Mouse (Mus musculus): ENCODE data around the gene Zbtb45. TPM values are rescaled to one million over a fixed set of nuclear protein-coding genes. Genes with fewer than 3 reads are reported as not detected.

The Zbtb45 gene
- total RNA-seq, 2 experiments from 2014 or later, result 3.2 to 4.0 TPM

- DNase-seq (ENCODE audit: low spot score), result peak; percentile 96
Measured at GRCm38 (mm10) chr7:13034148-13034977, 24.5 kb upstream of the Zbtb45 start, which contains the start of gene Chmp2a. Gene Chmp2a (minus strand): TSS chr7:13034807.

- DNase-seq (ENCODE audit: low spot score), result no peak
Measured at GRCm38 (mm10) chr7:13033451-13034147, 23.8 kb upstream of the Zbtb45 start.

- DNase-seq (ENCODE audit: low spot score), result no peak
Measured at GRCm38 (mm10) chr7:13032541-13032940, 22.7 kb upstream of the Zbtb45 start.

- no peak for DNase-seq (ENCODE audit: low spot score)
Measured at GRCm38 (mm10) chr7:13031983-13032382, 22.1 kb upstream of the Zbtb45 start.

GRCm38 (mm10) chr7:13031069-13031468, 21.2 kb upstream of the Zbtb45 start:
- DNase-seq (ENCODE audit: low spot score), result no peak

GRCm38 (mm10) chr7:13028986-13029385, 19.2 kb upstream of the Zbtb45 start:
- DNase-seq (ENCODE audit: low spot score), result no peak

- no peak for DNase-seq (ENCODE audit: low spot score)
Measured at GRCm38 (mm10) chr7:13025511-13026112, 15.8 kb upstream of the Zbtb45 start.

- DNase-seq (ENCODE audit: low spot score), result peak; percentile 52
Measured at GRCm38 (mm10) chr7:13024805-13025204, 15.0 kb upstream of the Zbtb45 start.

GRCm38 (mm10) chr7:13023928-13024731, 14.3 kb upstream of the Zbtb45 start:
- peak; percentile 92 for DNase-seq (ENCODE audit: low spot score)

GRCm38 (mm10) chr7:13022773-13023535, 13.1 kb upstream of the Zbtb45 start:
- DNase-seq (ENCODE audit: low spot score), result peak; percentile 40

- no peak for DNase-seq (ENCODE audit: low spot score)
Measured at GRCm38 (mm10) chr7:13015217-13015616, 5.4 kb upstream of the Zbtb45 start.

- DNase-seq (ENCODE audit: low spot score), result no peak
Measured at GRCm38 (mm10) chr7:13014275-13014839, 4.5 kb upstream of the Zbtb45 start.

- DNase-seq (ENCODE audit: low spot score), result no peak
Measured at GRCm38 (mm10) chr7:13013671-13014070, 3.8 kb upstream of the Zbtb45 start.

- DNase-seq (ENCODE audit: low spot score), result peak; percentile 93
Measured at GRCm38 (mm10) chr7:13009143-13010004, 460 bp downstream of the Zbtb45 start.

GRCm38 (mm10) chr7:13007341-13008092, 2.3 kb downstream of the Zbtb45 start:
- no peak for DNase-seq (ENCODE audit: low spot score)

GRCm38 (mm10) chr7:13006531-13006930, 3.3 kb downstream of the Zbtb45 start:
- DNase-seq (ENCODE audit: low spot score), result no peak

GRCm38 (mm10) chr7:13006011-13006410, 3.8 kb downstream of the Zbtb45 start:
- DNase-seq (ENCODE audit: low spot score), result no peak

GRCm38 (mm10) chr7:13003380-13003779, 6.5 kb downstream of the Zbtb45 start:
- no peak for DNase-seq (ENCODE audit: low spot score)

GRCm38 (mm10) chr7:13001584-13001983, 8.2 kb downstream of the Zbtb45 start:
- no peak for DNase-seq (ENCODE audit: low spot score)
